Mouse (Mus musculus) megakaryocyte, adult 5-6 weeks (primary cell): ENCODE data around the gene Gm867. TPM values are rescaled to one million over a fixed set of nuclear protein-coding genes. Genes with fewer than 3 reads are reported as not detected.

Experiments
- ATAC-seq: 2 replicates; pipeline ENCODE4 v1.8.0; 2016; ENCODE audit warnings: mild to moderate bottlenecking, inconsistent platforms; ENCODE audit not compliant: poor library complexity, severe bottlenecking
- total RNA-seq, 2 experiments: library from RNA; stranded (forward) in 1 of 2; stranded (reverse) in 1 of 2; fragments of 153-499, 151-499 nt in 1 of 2; fragments of 221-1000, 200-1000 nt in 1 of 2; gene quantifications; 2 replicates each; pipeline versions ENCODE4 v1.2.3 to v1.2.4; 2015 to 2017

Gm867 gene
- 0.48 and 0.83 TPM in 2 replicates for total RNA-seq (2015)
- total RNA-seq (2017), result 0.16 TPM in 1 of 2 replicates, not detected in the other

DNA sequence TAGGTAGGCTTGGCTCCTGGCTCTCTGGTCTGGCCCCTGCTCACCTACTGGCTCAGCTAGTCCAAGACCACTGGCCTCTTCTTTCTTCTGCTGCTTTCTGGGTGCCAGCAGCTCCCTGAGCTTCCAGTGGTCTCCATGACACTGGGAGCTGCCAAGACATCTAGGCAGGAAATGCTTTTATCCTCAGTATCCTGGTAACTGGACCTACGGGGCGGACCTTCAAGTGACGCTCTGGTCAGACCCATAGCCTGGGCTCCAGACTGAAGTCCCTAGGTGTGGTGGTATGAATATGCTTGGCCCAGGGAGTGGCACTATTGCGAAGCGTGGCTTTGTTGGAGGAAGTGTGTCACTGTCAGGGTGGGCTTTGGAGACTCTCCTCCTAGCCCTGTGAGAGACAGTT is at the start of gene Gm867:
Gene Gm867, minus strand, starts transcription at position 153 of the 400 bp plus-strand sequence.
- ATAC-seq, result no peak

DNA sequence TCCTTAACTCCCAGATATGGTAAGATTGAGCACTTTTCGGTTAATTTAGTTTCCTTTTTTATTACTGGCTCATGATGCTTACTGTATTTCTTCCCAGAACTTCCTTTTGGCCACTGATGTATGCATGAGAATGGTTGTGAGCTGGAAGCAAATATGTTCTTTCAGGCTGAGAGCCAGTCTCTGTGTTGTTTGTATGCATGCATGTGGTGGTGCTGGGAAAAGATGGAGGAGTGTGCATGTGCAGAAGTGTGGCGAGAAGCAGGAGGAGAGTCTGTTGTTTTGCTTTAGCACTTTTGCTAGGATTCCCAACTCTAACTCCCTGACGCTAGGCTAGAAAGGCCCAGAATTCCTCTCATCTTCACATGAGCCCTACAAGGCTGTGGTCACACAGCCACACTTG is 39.0 kb upstream of the Gm867 start:
- ATAC-seq, result no peak

DNA sequence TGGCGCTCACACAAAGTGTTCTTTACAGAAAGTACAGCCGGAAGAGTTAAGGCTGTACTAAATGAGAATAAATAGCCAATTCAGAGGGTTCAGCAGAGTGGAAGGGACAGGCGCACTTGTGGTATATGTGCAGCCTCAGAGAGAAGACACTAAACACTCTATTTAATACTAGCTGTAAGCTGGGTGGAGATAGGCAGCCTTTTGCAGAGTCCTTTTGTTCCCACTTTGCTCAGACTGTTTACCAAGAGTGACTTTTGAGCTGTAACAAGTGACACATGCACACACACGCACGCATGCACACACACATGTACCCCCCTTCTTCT is 38.3 kb upstream of the Gm867 start:
- ATAC-seq, result no peak

DNA sequence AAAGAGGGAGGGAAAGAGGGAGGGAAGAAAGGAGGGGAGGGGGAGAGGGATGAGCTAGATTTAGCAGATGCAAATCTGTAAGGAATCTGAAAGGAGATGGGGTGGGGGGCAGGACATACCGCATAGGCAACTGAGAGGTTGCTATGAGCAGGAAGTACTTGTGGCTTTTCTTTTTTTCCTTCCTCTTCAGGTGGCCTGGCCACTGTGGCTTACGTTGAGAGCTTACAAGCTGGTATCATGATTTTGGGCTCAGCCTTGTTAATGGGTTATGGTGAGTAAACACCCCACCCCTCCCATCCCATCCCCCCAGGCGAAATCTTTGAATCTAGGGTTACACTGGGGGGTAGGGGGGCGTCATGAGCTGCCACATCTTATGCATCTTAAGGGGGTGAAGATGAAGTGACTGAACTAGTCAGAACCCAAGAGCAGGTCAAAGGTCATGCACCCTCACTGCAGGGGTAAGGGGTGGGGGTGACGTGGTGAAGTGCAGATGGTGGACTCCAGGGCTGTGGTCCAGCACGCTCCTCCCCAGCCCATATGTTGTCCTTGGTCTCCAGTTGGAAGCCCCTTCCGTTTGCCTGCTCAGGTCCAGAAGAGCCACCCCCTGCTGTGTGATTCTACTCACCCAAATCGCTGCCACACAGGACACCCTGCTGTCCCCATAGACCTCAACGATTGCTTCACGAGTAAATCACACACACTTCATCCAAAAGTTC is 37.8 kb upstream of the Gm867 start:
- no peak for ATAC-seq

DNA sequence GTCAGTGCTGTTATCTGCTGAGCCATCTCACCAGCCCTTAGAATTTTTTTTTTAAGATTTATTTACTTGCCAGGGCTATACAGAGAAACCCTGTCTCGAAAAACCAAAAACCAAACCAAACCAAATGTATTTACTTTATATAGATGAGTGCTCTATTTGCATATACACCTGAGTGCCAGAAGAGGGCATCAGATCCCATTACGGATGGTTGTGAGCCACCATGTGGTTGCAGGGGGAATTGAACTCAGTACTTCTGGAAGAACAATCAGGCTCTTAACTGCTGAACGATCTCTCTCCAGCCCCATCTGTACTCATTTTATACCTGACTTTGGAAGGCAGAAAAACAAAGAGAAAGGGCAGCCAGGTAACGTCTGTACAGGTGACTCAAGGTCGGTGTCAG is 34.7 kb upstream of the Gm867 start:
- ATAC-seq, result no peak

DNA sequence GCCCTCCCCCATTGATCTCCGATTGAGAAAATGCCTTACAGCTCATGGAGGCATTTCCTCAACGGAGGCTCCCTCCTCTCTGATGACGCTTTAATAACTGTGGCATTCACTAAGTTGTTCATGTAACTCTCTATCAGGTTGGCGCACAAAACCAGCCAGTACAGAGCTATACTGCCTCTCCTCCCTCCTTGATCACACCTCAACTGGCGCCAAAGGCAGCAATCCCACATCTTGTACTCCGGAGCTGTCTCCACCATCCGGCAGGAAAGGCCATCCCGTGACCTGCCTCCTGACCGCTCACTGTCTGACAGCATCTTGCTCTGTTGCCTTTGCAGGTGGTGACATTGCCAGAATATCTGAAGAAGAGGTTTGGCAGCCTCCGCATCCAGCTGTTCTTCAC is 33.4 kb upstream of the Gm867 start:
- ATAC-seq, result no peak

DNA sequence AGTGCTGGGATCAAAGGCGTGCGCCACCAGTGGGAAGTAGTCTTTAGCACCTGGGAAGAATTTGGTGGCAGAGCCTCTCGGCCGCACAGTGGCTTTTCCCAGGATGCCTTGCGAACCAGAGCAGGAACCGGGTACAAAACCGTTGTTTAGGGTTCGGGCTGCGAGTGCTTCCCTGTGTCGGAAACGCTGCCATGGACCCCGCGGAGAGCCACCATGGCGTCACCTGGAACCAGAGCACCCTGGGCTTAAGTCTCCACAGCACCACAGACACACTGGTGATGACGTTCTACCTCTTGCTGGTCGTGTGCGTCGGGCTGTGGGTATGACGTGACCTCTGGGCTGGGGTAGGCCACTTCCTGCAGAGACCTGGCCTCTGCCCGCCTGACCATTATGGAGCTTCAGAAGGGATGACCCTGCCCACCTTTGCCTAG is 13.9 kb upstream of the Gm867 start, which contains the start of gene Gm5134:
Gene Gm5134, plus strand, starts transcription at position 134 of the 431 bp plus-strand sequence.
- peak; percentile 69 for ATAC-seq

DNA sequence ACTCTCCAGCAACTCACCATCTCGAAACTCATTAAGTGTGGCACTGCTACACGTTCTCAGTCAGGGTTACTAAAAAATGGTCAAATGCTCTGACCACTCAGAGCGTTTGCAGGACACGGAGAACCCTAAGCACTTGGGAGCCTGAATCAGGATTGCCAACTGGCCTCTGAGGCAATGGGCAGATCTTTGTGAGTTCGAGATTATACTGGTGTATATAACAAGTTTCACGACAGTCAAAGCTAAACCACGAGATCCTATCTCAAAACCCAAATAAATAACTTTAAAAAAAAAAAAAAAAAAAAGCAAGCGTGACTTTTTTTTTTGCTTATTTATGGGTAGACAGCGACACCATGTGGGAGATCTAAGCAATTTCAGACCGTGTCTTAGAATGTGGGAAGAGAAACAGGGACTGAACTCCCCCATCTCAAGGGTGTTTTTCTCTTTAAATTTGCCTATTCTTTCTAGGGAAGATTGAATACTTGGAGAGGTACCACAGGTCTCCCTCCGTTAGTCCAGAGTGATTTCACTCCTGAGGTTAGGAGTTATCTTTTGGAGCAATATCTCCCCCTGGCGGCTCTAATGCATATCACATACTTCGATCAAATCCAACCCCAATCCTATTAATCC is 11.1 kb upstream of the Gm867 start:
- peak; percentile 73 for ATAC-seq

DNA sequence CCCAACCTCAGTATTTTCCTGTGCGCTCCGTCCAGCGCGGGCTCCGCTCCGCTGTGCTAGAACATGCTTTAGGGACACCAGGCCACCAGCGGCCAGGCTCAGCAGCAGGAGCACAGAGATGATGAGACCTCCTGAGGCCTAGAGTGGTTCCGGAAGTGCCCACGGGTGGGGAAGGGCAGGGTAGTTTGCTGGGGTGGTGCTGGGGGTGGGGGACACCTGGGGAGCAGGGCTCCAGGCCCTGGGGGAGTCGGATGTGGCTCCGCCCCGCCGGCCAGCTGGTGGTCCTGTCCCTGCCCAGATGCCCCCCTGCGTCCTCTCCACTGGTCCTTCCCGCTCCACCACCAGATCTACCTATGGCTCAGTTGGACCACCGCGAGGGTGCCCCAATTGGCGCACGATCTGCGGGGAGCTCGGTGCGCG is 10.3 kb upstream of the Gm867 start:
- no peak for ATAC-seq

DNA sequence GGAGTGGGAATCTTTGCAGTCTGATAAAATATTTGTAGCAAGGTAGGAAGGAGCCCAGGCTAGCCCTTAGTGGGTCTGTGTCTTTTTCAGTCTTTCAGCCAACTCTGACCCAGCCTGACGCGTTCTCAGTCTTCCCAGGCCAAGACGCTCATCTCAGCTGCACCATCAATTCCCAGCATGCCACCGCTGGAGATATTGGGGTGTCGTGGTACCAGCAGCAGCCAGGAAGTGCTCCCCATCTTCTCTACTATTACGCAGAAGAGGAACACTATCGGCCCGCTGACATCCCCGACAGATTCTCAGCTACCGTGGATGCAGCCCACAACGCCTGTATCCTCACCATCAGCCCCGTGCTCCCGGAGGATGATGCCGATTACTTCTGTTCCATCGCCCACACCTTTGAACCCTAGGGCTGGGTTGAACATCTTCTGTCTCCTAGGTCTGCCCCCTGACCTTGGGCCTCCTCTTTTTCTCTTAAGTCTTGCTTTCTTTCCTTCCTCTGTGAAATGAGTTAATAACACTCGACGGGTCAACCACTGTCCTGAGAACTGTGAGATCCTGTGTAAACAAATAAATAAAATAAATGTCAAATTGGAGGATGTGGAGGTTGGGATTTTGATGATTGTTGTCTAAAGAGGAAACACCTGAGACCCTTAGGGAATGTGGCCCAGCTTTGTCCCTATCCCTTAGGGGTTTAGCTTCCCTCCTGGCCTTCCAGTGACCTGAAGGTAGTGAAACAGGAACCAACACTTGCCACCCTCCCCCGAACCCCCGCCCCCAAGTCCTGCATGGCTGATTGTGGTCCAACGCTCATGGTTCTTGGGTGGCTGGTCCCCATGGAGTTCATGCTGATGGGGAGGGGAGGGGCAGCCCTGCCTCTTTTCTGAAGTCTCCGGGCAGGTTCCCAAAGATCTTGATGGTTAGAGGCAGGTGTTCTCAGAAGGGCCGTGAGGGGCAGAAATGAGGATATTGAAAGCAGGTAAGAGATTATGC is 8.9 kb upstream of the Gm867 start:
- ATAC-seq, result no peak

DNA sequence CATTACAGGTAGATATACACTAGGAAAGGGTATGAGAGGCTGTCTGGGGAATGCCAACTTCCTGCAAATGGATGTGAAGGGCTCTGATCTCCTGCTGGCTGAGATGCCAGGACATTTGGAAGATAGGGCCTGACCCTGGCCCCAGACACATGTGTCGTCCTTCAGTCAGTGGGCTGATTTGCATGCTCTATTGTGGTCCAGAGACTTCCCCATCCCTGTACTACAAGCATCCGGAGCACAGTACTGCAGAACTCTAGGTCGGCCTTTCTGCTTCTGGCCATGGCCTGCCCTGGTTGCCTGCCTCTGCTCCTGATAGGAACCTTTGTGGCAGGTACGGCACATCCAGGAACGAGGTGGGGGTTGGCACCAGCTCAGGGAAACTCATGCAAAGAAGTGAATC is 7.6 kb upstream of the Gm867 start:
- no peak for ATAC-seq

DNA sequence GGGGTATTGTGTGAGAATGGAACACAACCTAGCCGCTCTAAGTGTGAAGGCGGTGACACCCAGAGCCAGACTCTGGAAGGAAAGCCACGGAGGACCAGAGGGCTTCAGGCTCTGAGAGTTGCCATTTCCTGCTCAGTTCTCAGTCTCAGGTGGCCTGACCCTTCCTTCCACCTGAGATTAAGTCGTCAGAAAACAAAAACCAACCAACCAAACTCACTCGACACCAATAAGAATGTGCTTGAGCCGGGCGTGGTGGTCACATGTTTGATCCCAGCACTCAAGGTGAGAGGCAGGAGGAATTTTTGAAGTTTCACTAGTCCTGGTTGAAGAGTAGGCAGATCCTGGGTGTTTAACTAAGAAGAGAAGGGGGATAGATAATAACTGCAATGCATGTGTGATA is 5.4 kb upstream of the Gm867 start:
- no peak for ATAC-seq

DNA sequence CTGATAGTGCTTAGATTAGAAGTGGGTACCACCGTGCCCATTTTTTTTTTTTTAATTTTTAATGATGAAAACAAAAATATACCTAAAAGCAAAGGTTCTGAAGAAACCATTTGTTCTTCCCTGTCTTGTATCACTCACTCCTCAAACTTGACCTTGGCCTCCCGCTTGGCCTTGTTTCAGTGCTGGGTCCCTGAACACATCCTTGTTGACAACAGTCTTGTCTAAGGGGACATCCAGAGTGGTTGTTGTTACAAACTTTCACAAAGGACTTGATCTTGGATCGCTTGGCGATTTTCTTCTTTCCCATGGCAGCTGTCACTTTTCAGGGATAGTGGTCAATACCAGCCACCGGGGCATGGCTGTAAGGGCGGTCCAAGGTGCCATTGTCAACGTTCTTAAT is 4.7 kb upstream of the Gm867 start:
- ATAC-seq, result no peak

DNA sequence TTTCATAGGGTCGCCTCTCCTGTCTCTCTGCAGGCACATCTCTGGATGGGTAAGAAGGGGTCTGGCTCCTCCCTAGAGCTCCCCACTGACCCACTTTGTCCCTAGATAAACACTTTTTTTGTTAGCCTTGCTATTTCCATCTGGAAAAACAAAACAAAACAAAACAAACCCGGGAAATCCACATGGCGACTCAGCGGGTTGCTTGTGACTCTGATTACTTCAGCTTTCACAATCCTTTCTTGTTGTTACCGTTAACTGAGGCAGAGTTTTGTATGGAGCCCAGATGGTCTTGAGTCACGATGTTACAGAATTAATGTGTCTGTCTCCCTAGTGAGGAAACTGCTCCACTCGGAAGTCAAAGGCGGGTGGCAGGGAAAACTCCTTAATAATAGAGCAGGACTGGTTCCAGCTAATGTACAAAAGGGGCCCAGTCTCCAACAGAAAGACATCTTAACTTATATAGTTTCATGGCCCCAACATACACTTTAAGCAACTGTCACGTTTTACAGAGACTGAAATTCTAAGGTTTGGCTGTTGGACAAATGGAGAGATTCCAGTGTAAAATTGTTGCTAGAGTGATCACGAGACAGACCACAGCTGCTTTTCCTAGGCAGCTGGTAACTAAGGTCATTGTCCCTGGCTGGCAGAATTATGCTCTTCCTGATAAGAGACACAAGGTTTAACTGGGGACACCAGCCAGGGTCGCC is 3.7 kb upstream of the Gm867 start:
- no peak for ATAC-seq

DNA sequence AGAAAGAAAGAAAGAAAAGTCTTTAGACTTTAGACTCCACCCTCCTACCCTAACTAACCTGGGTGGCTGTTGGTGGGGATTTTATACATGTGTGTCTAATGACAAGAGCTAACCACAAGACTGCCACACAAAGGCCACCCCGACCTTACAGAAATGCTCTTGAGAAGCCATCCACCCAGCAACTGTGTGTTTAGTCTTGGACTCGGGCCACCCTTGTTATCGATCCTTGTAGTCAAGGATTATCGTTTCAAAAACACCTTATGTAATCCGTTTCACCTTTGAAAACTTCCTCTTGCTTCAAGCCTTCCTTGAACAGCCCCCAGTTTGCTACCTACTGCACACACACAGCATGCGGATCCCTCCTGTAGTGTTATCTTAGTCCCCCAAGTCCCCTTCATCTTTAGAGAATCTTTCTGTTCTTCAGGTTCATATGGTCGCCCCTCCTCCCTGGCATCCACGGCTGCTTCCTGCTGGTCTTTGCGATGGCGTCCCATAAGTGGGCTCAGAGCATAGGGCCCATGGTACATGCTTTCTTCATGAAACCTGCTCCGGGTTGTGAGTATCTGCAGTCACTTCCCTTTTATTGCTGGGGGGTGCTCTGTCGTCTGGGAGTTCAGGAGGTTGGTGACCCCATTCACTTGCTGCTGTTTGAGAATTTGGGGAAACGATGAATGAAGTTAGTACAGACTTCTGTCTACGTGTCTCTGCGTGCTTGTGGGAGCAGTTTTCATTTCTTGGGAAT is 2.4 kb upstream of the Gm867 start, which contains the start of gene Vpreb3:
Gene Vpreb3, plus strand, starts transcription at position 322 of the 742 bp plus-strand sequence.
- ATAC-seq, result no peak

DNA sequence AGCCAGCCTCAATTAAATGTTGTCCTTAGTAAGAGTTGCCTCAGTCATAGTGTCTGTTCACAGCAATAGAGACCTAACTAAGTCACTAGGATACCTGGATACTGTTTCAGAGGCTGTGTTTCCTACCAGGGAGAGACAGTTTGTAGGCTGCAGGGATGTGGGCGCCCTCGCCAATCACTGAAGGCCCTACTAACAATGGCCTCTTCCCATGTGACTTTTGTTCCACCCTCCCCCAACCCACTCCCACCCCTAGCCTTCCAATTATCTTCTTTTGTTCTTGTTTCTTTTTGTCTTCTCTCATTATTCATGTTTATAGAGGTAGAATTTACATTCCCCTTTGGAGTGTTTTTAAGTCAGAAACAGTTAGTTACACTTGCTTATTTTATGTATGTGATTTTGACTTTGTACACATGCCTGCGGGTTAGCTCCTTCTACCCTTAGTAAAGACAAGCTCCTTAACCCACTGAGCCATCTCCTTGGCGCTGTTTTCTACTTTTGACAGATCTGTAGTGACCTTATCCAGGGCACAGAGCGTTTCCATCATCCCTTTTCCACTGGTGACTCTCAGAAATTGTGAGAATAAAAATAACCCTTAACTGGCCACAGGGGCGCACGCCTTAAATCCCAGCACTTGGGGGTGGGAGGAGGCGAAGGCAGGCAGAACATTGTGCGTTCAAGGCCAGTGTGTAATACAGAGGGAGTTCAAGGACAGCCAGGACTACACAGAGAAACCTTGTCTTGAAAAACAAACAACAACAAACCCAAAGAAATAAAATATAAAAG is 761 bp upstream of the Gm867 start:
- ATAC-seq, result no peak

DNA sequence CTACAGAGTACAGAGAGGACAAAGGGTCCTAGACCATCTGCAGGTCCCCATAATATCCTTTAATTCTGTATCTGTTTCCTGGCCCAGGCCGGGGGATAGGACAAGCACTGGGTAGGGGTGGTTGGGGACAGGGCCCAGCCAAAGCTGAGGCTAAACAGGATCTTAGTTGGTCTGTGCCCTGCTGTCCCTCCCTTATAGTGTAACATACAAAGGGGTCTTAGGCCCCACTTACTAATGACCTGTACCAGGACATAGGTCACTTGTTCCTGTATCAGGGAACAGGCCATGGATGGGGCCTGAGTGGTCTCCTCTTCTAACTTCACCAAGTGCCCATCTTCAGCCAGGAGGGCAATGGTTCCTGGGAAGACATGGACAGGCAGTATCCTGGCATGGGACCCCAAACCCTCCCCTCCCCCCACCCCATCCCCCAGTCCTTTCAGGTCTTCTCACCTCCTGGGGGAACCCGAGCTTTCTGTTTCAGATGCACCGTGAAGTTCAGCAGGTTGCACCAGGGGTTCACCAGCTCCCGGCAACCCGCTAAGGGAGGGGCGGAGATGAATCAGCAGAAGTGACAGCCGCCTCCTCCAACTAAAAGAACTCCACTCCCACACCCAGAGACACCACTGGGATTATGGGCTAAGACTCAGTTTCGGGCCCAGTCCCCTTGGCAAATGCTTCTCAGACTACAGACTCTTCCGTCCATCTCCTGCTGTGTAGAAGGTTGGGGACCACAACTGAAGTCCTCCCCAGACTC is 814 bp downstream of the Gm867 start:
- no peak for ATAC-seq

DNA sequence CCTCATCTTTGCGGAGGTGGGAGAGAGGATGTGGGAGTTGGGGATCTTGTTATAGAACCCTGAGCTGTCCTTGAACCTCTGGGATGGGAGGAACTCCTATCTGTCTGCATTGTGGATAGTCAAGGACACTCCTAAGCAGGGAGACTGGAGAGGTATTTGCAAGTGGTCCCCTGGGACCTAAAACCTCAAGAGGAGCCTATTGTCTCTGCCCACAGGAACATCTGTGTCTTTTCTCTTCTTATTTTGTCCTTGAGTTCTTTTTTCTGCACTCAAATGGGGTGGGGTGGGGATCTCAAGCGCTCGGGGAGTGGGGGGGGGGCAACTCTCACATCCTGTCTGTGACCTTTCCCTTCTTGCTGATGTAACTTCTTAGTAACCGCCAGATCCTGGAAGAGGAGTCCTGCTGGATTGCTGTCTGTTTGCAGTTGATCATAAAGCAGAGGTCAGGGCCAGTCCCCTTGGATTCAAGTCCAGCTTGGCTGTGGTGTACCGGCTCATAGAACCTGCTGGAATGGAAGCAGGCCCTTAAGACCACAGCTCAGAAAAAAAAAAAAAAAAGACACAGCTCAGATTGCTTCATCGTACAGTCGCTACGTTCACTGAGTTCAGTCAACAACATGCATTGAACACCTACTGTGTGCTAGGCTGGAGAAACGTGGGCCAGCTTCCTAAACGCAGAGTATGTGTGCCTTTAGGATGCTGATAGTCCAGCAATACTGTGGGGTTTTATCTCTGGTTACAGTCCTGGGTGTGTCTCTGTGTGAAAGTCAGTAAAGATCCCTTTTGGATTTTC is 2.4 kb downstream of the Gm867 start:
- no peak for ATAC-seq
